Mouse (Mus musculus) c-Kit-negative CD71-positive TER-119-positive erythroid progenitor cells, embryonic 14.5 days (primary cell): ENCODE results near the gene Lrrc28.
"Not testable (repeated sequence)": the region's sequence is repeated elsewhere in the genome, so short reads cannot be mapped to it uniquely, and the experiment has no call there.

Experiments
- DNase-seq: peaks from one replicate; pipeline ENCODE4 v3.0.0-alpha.2; 2013; ENCODE audit warnings: low read depth, low spot score

The Lrrc28 gene

DNA sequence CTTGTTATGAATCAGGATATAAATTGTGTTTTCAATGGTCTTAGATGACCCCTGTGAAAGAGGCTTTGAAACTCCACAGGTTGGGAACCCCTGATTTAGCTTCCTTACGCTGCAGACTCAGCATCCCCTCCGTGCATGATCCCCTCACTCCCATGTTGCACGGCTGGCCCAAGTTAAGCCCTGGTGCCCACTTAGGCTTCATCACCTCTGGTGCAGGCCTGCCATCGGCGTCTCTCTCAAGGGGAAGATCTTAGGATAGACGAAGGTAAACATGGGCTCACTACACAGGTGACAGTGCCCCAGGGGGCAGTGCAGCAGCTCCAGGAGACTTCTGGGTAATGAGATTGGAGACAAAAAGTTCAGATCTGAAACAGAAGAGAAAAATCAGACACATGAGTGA is 115.7 kb downstream of the Lrrc28 start:
- DNase-seq: no peak

- no peak for DNase-seq
Observed at GRCm38 (mm10) chr7:67528821-67529221, 116.2 kb downstream of the Lrrc28 start.

DNA sequence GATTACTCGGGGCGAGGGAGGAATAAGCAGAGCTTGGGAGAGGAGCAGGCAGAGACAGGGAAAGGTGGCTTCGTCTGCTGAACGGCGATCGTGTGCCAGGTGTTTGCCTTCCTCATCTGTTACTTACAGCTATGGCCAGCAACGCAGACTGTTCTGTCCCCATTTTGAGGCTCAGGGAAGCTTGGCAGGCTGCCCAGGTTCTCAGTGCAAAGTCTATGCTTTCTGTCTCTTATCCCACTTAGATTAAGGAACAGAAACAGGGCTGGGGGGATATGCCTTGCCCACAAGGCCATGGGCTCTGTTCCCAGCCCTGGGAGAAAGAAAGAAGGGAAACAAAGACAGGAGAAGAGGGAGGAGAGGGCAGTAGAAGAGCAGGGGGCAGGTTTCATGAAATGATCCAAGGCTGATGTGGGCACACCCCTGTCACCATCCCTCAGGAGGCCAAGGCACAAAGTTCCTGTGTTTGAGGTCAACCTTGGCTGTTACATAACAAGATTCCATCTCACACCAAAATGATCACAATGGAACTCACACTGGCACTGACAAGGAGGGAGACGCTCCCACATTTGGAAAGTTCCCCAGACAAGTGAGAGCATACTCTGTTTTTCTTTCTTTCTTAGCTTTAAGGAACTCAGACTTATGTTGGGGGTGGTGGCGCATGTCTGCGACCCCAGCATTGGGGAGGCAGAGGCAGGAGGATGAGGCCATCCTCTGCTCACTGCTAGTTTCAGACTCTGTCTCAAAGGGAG is 116.8 kb downstream of the Lrrc28 start:
- DNase-seq: no peak

- DNase-seq: no peak
Observed at GRCm38 (mm10) chr7:67525886-67526580, 119.0 kb downstream of the Lrrc28 start.

- not testable (repeated sequence) for DNase-seq
Observed at GRCm38 (mm10) chr7:67524069-67524468, 121.0 kb downstream of the Lrrc28 start.

- DNase-seq: no peak
Observed at GRCm38 (mm10) chr7:67523400-67523799, 121.7 kb downstream of the Lrrc28 start.

DNA sequence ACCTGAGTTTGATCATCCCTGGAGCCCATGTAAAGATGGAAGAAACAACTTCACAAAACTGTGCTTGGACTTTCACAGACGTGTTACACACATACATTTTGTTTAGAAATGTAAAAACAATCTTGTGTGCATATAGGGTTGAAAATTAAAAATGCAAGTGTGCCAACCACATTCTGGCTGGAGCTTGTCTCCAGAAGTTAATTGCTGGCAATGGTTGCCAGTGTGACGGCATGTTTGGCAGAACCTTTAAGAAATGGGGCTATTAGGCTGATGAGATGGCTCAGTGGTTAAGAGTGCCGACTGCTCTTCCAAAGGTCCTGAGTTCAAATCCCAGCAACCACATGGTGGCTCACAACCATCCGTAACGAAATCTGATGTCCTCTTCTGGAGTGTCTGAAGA is 123.3 kb downstream of the Lrrc28 start:
- not testable (repeated sequence) for DNase-seq

GRCm38 (mm10) chr7:67520959-67521358 is 124.1 kb downstream of the Lrrc28 start:
- no peak for DNase-seq

DNA sequence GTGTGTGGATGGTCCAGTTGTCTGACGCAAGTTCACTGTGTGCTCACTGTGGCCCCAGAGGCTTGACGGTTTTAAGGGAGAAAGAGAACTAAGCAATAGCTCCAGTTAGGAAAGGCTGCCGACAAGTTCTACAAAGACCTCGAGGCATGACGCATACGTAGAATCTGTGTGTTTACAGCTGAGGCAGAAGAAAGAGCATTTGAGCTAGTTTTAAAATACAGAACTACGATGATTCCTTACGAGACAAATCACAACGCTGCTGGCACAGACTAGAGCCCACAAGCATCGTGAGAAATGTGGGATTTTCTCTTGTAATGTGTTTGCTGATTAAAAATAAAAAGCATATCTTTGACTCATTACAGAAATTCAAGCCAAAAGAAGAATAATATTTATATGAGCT is 125.1 kb downstream of the Lrrc28 start:
- no peak for DNase-seq

DNA sequence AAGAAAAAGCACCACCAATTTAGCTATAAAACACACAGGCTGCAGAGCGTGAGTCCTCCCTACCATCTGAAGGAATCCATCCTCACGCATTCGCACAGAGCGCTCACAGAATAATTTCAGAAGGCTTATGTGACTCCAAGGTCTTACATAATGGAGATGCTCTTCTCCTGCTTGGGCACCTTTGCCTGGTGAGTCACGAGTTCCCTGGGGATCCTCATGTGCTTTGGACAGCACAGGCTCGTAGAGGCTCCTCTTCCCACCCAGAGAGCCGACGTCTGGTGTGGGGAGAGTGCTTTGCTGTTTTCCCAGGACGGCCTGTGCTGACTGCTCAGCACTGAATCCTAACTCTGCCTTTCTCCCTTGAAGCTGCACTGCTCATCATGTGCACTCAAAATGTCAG is 129.4 kb downstream of the Lrrc28 start:
- DNase-seq: no peak

GRCm38 (mm10) chr7:67514893-67515292 is 130.2 kb downstream of the Lrrc28 start:
- DNase-seq: no peak

DNA sequence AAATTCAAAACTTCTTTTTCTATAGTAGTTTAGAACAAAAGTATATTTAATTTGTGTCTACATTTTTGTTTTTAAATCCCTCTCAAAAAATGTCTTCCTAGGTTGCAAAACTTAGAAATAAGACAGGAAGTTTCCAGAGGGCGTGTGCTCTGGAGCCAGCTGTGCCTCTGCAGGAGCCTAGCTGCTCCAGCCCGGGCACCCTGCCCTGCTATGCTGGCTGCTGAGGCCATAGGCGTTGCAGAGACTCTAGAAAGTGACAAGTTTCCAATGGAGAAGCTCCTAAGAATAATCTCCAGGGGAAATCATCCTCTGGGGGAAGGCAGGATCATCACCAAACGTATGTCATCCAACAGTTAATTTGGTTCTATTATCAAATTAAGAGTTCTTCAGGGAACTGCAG is 130.7 kb downstream of the Lrrc28 start:
- no peak for DNase-seq

DNA sequence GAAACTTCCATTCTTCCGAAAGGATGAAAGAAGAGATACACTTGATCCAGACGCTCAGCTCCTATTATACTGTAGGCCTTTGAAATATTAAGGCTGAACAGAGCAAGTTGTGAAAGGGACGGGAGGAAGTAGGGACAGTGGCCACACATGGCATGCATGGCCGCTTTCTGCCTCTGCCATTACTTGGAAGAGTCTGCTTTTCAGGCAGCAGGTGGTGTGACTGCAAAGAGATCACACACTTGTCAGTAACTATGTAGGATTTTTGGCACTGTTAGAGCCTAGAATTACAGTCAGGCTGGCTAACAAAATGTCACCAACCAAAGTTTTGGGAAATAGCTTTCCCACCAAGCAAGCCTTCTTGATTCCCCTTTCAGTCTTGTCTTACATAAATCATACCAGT is 131.4 kb downstream of the Lrrc28 start:
- no peak for DNase-seq

GRCm38 (mm10) chr7:67511606-67512005 is 133.5 kb downstream of the Lrrc28 start:
- no peak for DNase-seq

DNA sequence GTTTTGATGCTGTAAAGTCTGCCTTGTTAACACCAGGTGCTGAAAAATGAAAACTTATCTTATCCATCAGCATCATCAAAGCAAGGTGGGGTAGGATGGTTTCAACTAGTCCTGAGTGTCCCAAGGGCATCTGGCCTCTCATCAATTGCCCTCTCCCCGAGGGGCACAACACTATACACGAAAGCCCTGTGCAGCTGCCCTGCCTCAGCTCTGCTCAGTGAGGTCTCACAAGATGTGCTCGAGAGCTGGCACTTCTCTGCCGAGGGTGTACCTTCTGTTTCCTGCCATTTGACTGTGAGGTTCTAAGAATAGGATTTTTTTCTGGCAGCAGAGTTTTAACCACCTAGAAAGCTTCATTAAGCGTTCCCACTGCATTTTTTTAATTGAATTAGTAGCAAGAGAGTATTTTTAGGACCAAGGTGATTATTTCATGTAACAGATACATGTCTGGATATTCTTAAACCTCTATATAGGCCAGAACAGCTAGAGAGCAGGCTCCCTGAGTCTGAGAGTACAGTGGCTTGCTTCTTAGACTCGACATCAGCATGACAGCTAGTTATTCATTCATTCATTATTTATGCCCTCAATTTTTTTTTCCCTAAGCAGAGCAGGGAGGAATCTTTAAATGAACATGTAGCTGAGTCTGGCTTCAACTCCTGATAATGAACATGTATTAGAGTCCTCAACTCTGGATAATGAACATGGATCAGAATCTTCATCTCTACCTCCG is 141.6 kb downstream of the Lrrc28 start:
- DNase-seq: no peak

GRCm38 (mm10) chr7:67502631-67503030 is 142.4 kb downstream of the Lrrc28 start:
- no peak for DNase-seq

DNA sequence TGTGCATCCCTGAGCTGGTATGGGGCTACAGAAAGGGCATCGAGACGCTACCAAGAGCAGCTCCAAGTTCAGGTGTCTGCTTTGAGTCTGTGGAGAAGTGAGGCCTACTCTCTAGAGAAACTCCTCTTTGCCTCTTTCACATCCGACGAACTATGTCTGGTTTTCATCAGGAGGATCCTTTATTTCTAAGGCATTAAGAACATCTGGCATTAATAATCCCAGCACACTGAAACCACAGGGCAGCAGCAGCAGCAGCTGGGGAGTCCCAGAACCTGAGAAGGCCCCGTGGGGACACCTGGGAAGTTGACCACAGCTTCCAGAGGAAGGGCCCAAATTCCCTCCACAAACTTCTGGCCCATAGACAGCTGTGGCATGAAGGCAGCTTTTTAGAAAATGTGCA is 144.2 kb downstream of the Lrrc28 start:
- DNase-seq: no peak

- DNase-seq: no peak
Observed at GRCm38 (mm10) chr7:67500076-67500828, 144.8 kb downstream of the Lrrc28 start.

DNA sequence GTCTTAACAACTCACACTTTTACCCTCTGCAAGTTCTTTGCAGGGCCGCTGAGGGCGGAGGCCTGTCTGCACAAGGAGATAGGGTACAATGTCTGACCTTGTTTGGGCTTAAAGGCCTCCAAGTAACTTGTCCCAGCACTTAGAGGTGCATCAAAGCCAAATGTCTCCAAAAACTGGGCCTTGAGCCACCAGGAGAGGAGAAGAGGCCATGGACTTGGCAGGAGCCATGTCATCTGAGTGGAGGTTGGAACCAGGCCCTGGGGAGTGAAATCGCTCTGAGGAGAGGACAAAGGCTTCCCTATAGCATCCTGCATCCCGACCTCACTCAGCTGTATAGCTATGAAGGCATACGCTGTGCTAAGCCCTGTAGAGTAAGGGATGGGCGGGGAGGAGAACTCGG is 145.6 kb downstream of the Lrrc28 start:
- no peak for DNase-seq

- DNase-seq: no peak
Observed at GRCm38 (mm10) chr7:67493795-67494687, 151.0 kb downstream of the Lrrc28 start.

GRCm38 (mm10) chr7:67487889-67488411 is 157.1 kb downstream of the Lrrc28 start:
- no peak for DNase-seq
